Mouse (Mus musculus): ENCODE measurements around the gene Oas1h.
"Not testable (repeated sequence)": the region's sequence is repeated elsewhere in the genome, so short reads cannot be mapped to it uniquely, and the experiment has no call there.

Gene Oas1h

GRCm38 (mm10) chr5:120881681-120882080 lies 20.5 kb downstream of the Oas1h start:
- not testable (repeated sequence) for DNase-seq (ENCODE audit: low read depth, low spot score)

GRCm38 (mm10) chr5:120887413-120887812 lies 26.2 kb downstream of the Oas1h start, which contains the start of gene Oas1g:
Oas1g (minus strand) TSS chr5:120887613.
- not testable (repeated sequence) for DNase-seq (ENCODE audit: low read depth, low spot score)

- DNase-seq (ENCODE audit: low read depth, low spot score): no peak
Observed at GRCm38 (mm10) chr5:120887831-120888230, 26.6 kb downstream of the Oas1h start.

- DNase-seq (ENCODE audit: low read depth, low spot score): not testable (repeated sequence)
Observed at GRCm38 (mm10) chr5:120888294-120888815, 27.1 kb downstream of the Oas1h start.

- DNase-seq (ENCODE audit: low read depth, low spot score): no peak
Observed at GRCm38 (mm10) chr5:120890026-120890425, 28.8 kb downstream of the Oas1h start.

GRCm38 (mm10) chr5:120890991-120891390 lies 29.8 kb downstream of the Oas1h start:
- no peak for DNase-seq (ENCODE audit: low read depth, low spot score)

GRCm38 (mm10) chr5:120891566-120892242 lies 30.5 kb downstream of the Oas1h start:
- not testable (repeated sequence) for DNase-seq (ENCODE audit: low read depth, low spot score)

- DNase-seq (ENCODE audit: low read depth, low spot score): no peak
Observed at GRCm38 (mm10) chr5:120892243-120892660, 31.0 kb downstream of the Oas1h start.

GRCm38 (mm10) chr5:120893866-120894265 lies 32.6 kb downstream of the Oas1h start:
- not testable (repeated sequence) for DNase-seq (ENCODE audit: low read depth, low spot score)

- DNase-seq (ENCODE audit: low read depth, low spot score): not testable (repeated sequence)
Observed at GRCm38 (mm10) chr5:120894692-120895091, 33.5 kb downstream of the Oas1h start.

GRCm38 (mm10) chr5:120895231-120895900 lies 34.1 kb downstream of the Oas1h start:
- DNase-seq (ENCODE audit: low read depth, low spot score): no peak

GRCm38 (mm10) chr5:120898307-120898706 lies 37.1 kb downstream of the Oas1h start:
- no peak for DNase-seq (ENCODE audit: low read depth, low spot score)

GRCm38 (mm10) chr5:120898726-120899125 lies 37.5 kb downstream of the Oas1h start:
- no peak for DNase-seq (ENCODE audit: low read depth, low spot score)

- no peak for DNase-seq (ENCODE audit: low read depth, low spot score)
Observed at GRCm38 (mm10) chr5:120900666-120901065, 39.4 kb downstream of the Oas1h start.

- DNase-seq (ENCODE audit: low read depth, low spot score): no peak
Observed at GRCm38 (mm10) chr5:120902056-120902455, 40.8 kb downstream of the Oas1h start.

- not testable (repeated sequence) for DNase-seq (ENCODE audit: low read depth, low spot score)
Observed at GRCm38 (mm10) chr5:120906791-120907733, 45.8 kb downstream of the Oas1h start, which contains the start of gene Oas1a. Oas1a (minus strand) TSS chr5:120907521.

GRCm38 (mm10) chr5:120908196-120908920 lies 47.1 kb downstream of the Oas1h start:
- DNase-seq (ENCODE audit: low read depth, low spot score): no peak

- DNase-seq (ENCODE audit: low read depth, low spot score): peak; percentile 62
Observed at GRCm38 (mm10) chr5:120914204-120914603, 53.0 kb downstream of the Oas1h start, which contains the start of gene Oas1d. Oas1d (plus strand) TSS chr5:120914536.

- not testable (repeated sequence) for DNase-seq (ENCODE audit: low read depth, low spot score)
Observed at GRCm38 (mm10) chr5:120919156-120919935, 58.1 kb downstream of the Oas1h start.

GRCm38 (mm10) chr5:120920296-120920695 lies 59.1 kb downstream of the Oas1h start:
- DNase-seq (ENCODE audit: low read depth, low spot score): no peak
